Mouse (Mus musculus) layer of hippocampus, postnatal 36 days (tissue): ENCODE measurements at regions not wholly inside any gene's neighbourhood (a gene's known extent, or its start where the extent isn't known, plus 50 kb on each side); places are given as distances from the start of the nearest gene placed in this dataset.
A peak's percentile ranks its signal among the peaks of the same experiment; 100 is the strongest.

Experiments
- DNase-seq, 2 experiments: peaks; one replicate each; pipeline ENCODE4 v3.0.0; 2022

GRCm38 (mm10) chr19:60148313-60148965 lies 78.1 kb downstream of the Fam204a start:
- no peak for DNase-seq

DNA sequence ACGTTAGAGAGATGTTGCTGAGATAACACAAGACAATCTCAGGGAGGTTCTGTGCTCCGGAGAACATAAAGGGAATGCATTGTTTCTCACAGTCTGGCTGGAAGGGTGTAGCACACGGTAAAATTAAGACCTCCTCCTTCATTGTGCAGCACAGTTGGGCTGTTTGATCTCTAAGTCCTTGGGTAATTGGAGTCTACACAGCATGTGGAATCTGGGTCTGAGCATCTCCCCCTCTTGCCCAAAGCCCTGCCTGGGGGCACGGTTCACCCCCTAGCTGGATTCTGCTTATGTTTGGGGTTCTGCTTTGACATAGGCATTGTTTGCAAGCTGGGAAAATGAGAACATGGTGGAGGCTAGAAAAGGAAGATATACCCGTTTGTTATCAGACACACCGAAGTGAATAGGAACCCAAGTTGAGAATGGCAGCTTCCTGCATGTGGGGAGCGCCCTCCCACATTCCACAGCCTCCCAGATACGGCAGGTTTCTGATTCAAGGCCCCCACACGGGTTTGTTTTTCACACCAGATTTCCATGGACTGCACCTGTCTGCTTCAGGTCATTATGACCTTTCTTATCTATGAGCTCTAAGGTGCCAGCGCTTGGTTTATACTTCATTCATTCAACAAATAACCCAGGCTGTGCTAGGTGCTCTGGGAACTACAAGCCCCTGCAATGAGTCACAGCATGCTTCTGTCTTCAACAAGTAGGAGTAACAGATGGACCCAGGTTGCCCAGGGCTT lies 79.9 kb downstream of the Fam204a start:
- no peak for DNase-seq

- no peak for DNase-seq
Observed at GRCm38 (mm10) chr19:60145242-60145641, 81.3 kb downstream of the Fam204a start.

GRCm38 (mm10) chr19:60144336-60144989 lies 82.0 kb downstream of the Fam204a start:
- peak; percentile 77 to 80 for DNase-seq

DNA sequence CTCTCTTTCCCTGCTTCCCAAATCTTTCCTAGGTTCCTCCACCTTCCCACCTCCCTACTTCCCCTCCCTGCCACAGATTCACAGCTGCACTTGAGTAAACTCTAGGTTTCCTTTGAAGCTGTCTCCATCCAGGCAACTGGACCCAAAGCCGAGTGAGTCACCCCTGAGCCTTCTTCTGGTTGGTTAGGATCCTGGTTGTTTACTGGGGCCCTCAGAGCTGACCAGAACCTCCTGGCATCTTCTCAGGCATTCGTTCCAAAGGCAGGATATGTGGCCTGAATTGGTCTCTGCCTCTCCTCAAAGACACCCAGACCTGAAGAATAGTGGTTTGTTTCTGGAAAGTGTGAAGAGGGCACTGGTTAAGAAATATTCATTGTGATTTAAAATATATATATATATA lies 87.6 kb downstream of the Fam204a start:
- DNase-seq = no peak

- DNase-seq = no peak
Observed at GRCm38 (mm10) chr19:60136491-60136890, 90.0 kb downstream of the Fam204a start.

DNA sequence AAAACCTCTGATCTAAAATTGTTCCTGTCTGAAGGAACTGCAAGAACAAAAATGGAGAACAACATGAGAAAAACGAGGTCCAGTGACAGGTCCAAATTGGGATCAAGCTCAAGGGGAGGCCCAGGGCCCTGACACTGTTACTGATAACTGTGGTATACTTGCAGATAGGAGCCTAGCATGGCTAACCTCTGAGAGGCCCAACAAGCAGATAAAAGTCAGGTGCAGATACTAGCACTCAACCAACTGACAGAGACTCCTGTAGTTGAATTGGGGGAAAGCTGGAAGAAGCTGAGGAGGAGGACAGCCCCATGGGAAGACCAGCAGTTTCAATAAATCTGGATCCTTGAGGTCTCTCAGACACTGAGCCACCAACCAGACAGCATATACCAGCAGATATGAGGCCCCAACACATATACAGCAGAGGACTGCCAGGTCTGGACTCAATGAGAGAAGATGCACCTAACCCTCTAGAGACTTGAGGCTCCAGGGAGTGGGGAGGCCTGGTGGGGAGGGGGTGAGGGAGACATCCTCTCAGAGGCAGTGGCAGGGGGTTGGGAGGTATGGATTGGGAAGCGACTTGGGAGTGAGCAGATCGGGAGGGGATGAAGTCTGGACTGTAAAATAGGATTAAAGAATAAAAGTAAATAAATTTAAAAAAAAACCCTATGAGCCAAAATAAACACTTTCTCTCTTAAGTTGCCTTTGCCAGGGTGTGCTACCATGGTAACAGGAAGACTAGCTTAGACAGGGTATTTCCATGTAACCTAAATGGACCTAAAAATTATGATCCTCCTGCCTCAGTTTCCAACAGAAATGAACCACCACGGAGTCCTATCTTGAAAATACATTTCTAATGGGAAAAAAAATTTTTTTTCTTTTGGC lies 91.8 kb downstream of the Fam204a start:
- no peak for DNase-seq

DNA sequence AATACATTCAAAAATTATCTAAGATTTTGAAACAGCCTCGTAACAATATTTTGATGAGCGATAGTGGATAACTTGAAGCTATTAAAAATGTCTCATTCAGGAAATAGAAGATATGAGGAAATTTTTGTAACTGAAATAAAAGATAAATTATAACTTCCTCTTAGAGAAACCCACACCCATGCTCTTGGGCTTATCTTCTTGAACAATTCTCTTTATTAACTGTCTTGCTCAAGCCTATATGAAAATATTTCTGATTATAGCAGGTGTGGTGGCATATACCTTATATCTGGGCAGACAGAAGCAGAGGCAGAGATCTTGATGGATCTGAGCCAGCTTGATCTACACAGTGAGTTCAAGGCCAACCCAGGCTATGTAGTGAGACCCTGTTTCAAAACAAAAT lies 96.9 kb downstream of the Fam204a start:
- DNase-seq = no peak

DNA sequence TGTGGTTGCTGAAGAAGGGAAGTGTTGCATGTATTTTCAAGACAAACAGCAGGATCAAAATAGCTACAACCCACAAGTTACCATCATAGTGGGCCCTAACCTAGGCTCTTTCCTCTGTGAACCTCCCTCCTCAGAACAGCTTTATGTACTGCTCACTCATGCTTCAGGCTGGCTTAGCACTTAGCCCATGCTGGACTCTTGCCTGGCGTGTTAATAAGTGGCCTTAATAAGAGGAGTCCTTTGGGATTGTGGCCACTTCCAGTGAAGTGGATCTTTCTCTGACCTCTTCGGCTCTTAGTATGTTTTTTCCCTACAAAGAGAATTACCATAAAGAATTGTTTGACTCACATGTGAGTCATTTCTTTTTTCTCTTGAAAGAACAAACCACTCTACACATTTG lies 101.9 kb downstream of the Fam204a start:
- DNase-seq = no peak

GRCm38 (mm10) chr19:60120917-60121316 lies 105.6 kb downstream of the Fam204a start:
- peak in 1 of 2 experiments; percentile 2 for DNase-seq

GRCm38 (mm10) chr19:60119051-60119450 lies 107.5 kb downstream of the Fam204a start:
- no peak for DNase-seq

- DNase-seq = no peak
Observed at GRCm38 (mm10) chr19:60113666-60114388, 112.7 kb downstream of the Fam204a start.

- no peak for DNase-seq
Observed at GRCm38 (mm10) chr19:60110278-60110677, 116.2 kb downstream of the Fam204a start.

DNA sequence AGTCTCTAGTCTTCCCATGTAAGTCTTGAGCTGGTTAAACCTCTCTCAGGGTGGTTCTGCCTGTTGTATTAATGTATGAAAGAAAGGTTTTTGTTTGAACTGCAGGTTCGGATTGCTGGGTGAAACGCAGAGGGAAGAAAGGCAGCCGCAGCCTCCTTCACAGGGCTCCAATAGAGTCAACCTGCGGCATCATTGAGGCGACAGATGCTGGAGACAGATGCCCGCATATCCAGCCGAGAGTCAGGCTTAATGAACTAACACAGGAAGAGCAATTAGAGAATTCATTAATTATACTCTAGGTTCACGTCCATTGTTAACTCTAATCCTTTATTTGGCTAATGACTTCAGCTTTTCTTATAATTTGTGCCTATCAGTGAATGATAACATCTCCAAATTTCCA lies 117.0 kb downstream of the Fam204a start:
- DNase-seq = no peak

GRCm38 (mm10) chr19:60097915-60098314 lies 128.6 kb downstream of the Fam204a start:
- DNase-seq = no peak

GRCm38 (mm10) chr19:60074986-60075385 lies 131.5 kb upstream of the Rab11fip2 start:
- DNase-seq = no peak

DNA sequence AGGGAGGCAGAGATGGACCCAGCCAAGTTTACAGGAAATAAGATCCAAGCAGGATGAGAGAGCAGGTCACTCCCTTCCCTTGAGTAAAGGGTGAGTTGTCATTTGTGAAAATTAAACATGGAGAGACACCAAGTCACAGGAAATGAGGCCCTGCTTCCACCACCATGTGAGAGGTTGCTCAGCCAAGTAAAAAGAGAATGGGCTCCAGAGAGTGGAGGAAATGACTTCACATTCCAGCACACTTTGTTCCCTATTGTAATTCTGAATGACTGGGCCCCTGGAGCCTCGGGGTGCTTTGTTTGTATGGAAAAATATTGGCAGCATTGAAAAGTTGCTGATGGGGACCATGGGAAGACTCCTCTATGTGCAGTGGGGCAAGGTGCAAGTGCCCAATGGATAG lies 129.9 kb upstream of the Rab11fip2 start:
- no peak for DNase-seq

GRCm38 (mm10) chr19:60066183-60066582 lies 122.7 kb upstream of the Rab11fip2 start:
- DNase-seq = no peak

GRCm38 (mm10) chr19:60055121-60055874 lies 111.8 kb upstream of the Rab11fip2 start:
- no peak for DNase-seq

GRCm38 (mm10) chr19:60051151-60051550 lies 107.7 kb upstream of the Rab11fip2 start:
- DNase-seq = no peak

- no peak for DNase-seq
Observed at GRCm38 (mm10) chr19:60040721-60041120, 97.3 kb upstream of the Rab11fip2 start.
